Mouse (Mus musculus): Measurements from ENCODE around the gene Thsd4. TPM values are rescaled to one million over a fixed set of nuclear protein-coding genes. Genes with fewer than 3 reads are reported as not detected.

Gene Thsd4
- total and polyA plus RNA-seq, 2 experiments from 2014 or later: 4.9 to 15.3 TPM

- H3K9me3 ChIP-seq (ENCODE audit: low read length): no peaks in the 10 kb centered on the region
- H3K27ac ChIP-seq: no peak overlapping the region
- no peak for TF ChIP-seq CTCF (IDR thresholded peaks at IDR 0.05; ENCODE audit: low read depth)
- H3K4me1 ChIP-seq (ENCODE audit: insufficient read depth, low read length): no peaks in the 10 kb centered on the region
- WGBS: 68% methylated on average over 3 of the region's 3 CpGs
- no peaks in the 10 kb centered on the region for H3K36me3 ChIP-seq (ENCODE audit: insufficient read depth, low read length)
- ATAC-seq: no peak
- H3K4me3 ChIP-seq (ENCODE audit: low read length): no peak overlapping the region
- no peak for DNase-seq (ENCODE audit: low spot score)
- H3K9ac ChIP-seq (replicated peaks; ENCODE audit: low read length): no peak overlapping the region
- no peaks in the 10 kb centered on the region for H3K27me3 ChIP-seq (ENCODE audit: insufficient read depth, low read length)
- H3K4me2 ChIP-seq (ENCODE audit: low read depth, low read length): no peak overlapping the region
These were observed 520.4 kb downstream of the Thsd4 start for GRCm38 (mm10) chr9:60001444-60001843.

- Histone ChIP-seq H3K4me1 (ENCODE audit: insufficient read depth, low read length) (no peaks in the 10 kb centered on the region), H3K27me3 (ENCODE audit: insufficient read depth, low read length) (no peaks in the 10 kb centered on the region), H3K9me3 (ENCODE audit: low read length) (no peaks in the 10 kb centered on the region), H3K27ac (no peak overlapping the region), H3K9ac (replicated peaks; ENCODE audit: low read length) (no peak overlapping the region), H3K4me3 (ENCODE audit: low read length) (no peak overlapping the region), H3K4me2 (ENCODE audit: low read depth, low read length) (no peak overlapping the region), H3K36me3 (ENCODE audit: insufficient read depth, low read length) (no peaks in the 10 kb centered on the region)
- DNase-seq (ENCODE audit: low spot score) (no peak), ATAC-seq (no peak)
- WGBS: 82% methylated on average over 4 of the region's 4 CpGs
- TF ChIP-seq CTCF (IDR thresholded peaks at IDR 0.05; ENCODE audit: low read depth): no peak
These were observed 524.1 kb downstream of the Thsd4 start for GRCm38 (mm10) chr9:59997725-59998124.

- Histone ChIP-seq H3K36me3 (ENCODE audit: insufficient read depth, low read length) (no peaks in the 10 kb centered on the region), H3K4me2 (ENCODE audit: low read depth, low read length) (no peak overlapping the region), H3K4me1 (ENCODE audit: insufficient read depth, low read length) (no peaks in the 10 kb centered on the region), H3K9ac (replicated peaks; ENCODE audit: low read length) (no peak overlapping the region), H3K4me3 (ENCODE audit: low read length) (no peak overlapping the region), H3K27ac (no peak overlapping the region), H3K9me3 (ENCODE audit: low read length) (no peaks in the 10 kb centered on the region), H3K27me3 (ENCODE audit: insufficient read depth, low read length) (no peaks in the 10 kb centered on the region)
- DNase-seq (ENCODE audit: low spot score) (no peak), ATAC-seq (no peak)
- WGBS: 71% methylated on average over 5 of the region's 5 CpGs
- no peak for TF ChIP-seq CTCF (IDR thresholded peaks at IDR 0.05; ENCODE audit: low read depth)
These were observed 530.4 kb downstream of the Thsd4 start for GRCm38 (mm10) chr9:59991407-59991806.

- Histone ChIP-seq H3K27me3 (ENCODE audit: insufficient read depth, low read length) (no peaks in the 10 kb centered on the region), H3K9ac (replicated peaks; ENCODE audit: low read length) (no peak overlapping the region), H3K4me1 (ENCODE audit: insufficient read depth, low read length) (no peaks in the 10 kb centered on the region), H3K4me2 (ENCODE audit: low read depth, low read length) (no peak overlapping the region), H3K9me3 (ENCODE audit: low read length) (no peaks in the 10 kb centered on the region), H3K27ac (no peak overlapping the region), H3K36me3 (ENCODE audit: insufficient read depth, low read length) (no peaks in the 10 kb centered on the region), H3K4me3 (ENCODE audit: low read length) (no peak overlapping the region)
- WGBS: 3% methylated on average over 1 of the region's 1 CpGs
- DNase-seq (ENCODE audit: low spot score) (peak; percentile 85), ATAC-seq (no peak)
- peak; percentile 87 for TF ChIP-seq CTCF (IDR thresholded peaks at IDR 0.05; ENCODE audit: low read depth)
These were observed 532.0 kb downstream of the Thsd4 start for GRCm38 (mm10) chr9:59989864-59990263.

GRCm38 (mm10) chr9:59985900-59986572 lies 535.8 kb downstream of the Thsd4 start:
- Histone ChIP-seq H3K9ac (replicated peaks; ENCODE audit: low read length) (no peak overlapping the region), H3K27ac (no peak overlapping the region), H3K9me3 (ENCODE audit: low read length) (no peaks in the 10 kb centered on the region), H3K36me3 (ENCODE audit: insufficient read depth, low read length) (no peaks in the 10 kb centered on the region), H3K4me1 (ENCODE audit: insufficient read depth, low read length) (no peaks in the 10 kb centered on the region), H3K27me3 (ENCODE audit: insufficient read depth, low read length) (no peaks in the 10 kb centered on the region), H3K4me2 (ENCODE audit: low read depth, low read length) (no peak overlapping the region), H3K4me3 (ENCODE audit: low read length) (no peak overlapping the region)
- DNase-seq (ENCODE audit: low spot score): no peak
- no peak for TF ChIP-seq CTCF (IDR thresholded peaks at IDR 0.05; ENCODE audit: low read depth)
- no peak for ATAC-seq
- whole genome bisulfite sequencing: 78% methylated on average over 3 of the region's 3 CpGs

GRCm38 (mm10) chr9:59981116-59981515 lies 540.7 kb downstream of the Thsd4 start:
- Histone ChIP-seq H3K4me2 (ENCODE audit: low read depth, low read length) (no peak overlapping the region), H3K27ac (no peak overlapping the region), H3K36me3 (ENCODE audit: insufficient read depth, low read length) (no peaks in the 10 kb centered on the region), H3K4me1 (ENCODE audit: insufficient read depth, low read length) (no peaks in the 10 kb centered on the region), H3K27me3 (ENCODE audit: insufficient read depth, low read length) (no peaks in the 10 kb centered on the region), H3K4me3 (ENCODE audit: low read length) (no peak overlapping the region), H3K9me3 (ENCODE audit: low read length) (no peaks in the 10 kb centered on the region), H3K9ac (replicated peaks; ENCODE audit: low read length) (no peak overlapping the region)
- ATAC-seq: no peak
- DNase-seq (ENCODE audit: low spot score): no peak
- 51% methylated on average over 2 of the region's 2 CpGs for WGBS
- TF ChIP-seq CTCF (IDR thresholded peaks at IDR 0.05; ENCODE audit: low read depth): no peak

GRCm38 (mm10) chr9:59971263-59971662 lies 550.6 kb downstream of the Thsd4 start:
- WGBS: 56% methylated on average over 4 of the region's 4 CpGs
- ATAC-seq (no peak), DNase-seq (ENCODE audit: low spot score) (no peak)
- Histone ChIP-seq H3K27ac (no peak overlapping the region), H3K36me3 (ENCODE audit: insufficient read depth, low read length) (no peaks in the 10 kb centered on the region), H3K4me1 (ENCODE audit: insufficient read depth, low read length) (no peaks in the 10 kb centered on the region), H3K27me3 (ENCODE audit: insufficient read depth, low read length) (no peaks in the 10 kb centered on the region), H3K4me3 (ENCODE audit: low read length) (no peak overlapping the region), H3K9me3 (ENCODE audit: low read length) (no peaks in the 10 kb centered on the region), H3K4me2 (ENCODE audit: low read depth, low read length) (no peak overlapping the region), H3K9ac (replicated peaks; ENCODE audit: low read length) (no peak overlapping the region)
- no peak for TF ChIP-seq CTCF (IDR thresholded peaks at IDR 0.05; ENCODE audit: low read depth)

All from hindbrain, postnatal 0 days (tissue).